ENCODE assay signal across 12 mouse cellular contexts in genomic region chr3:27285072-27285471, GRCm38 (mm10). TPM values are rescaled to one million over a fixed set of nuclear protein-coding genes. Genes with fewer than 3 reads are reported as not detected.
DNase-seq lines count a peak whose midpoint lies in the region; ATAC-seq and TF ChIP-seq lines count a peak whose summit lies in the region.
"Had no signal": no experiment of that assay in that cellular context is flagged by ENCODE, and none has a peak within 500 bp of the region (broad histone marks: within the 10 kb centered on the region; RNA-seq: fewer than 3 reads in every experiment).

No protein-coding gene starts in this region.

- no peak overlapping the region for H3K27ac ChIP-seq in thymus, adult 2 months (ENCODE audit: control insufficient read depth, insufficient read depth, low read length)
- peak overlapping the region; percentile 88 for H3K27ac ChIP-seq in kidney, postnatal 0 days
- H3K27ac ChIP-seq: hindbrain, embryonic 10.5 days had no signal

- no peaks in the 10 kb centered on the region for H3K27me3 ChIP-seq in thymus, adult 2 months (ENCODE audit: control insufficient read depth, insufficient read depth, low read length)
- no peaks in the 10 kb centered on the region for H3K27me3 ChIP-seq in kidney, postnatal 0 days (ENCODE audit: insufficient read depth, low read length)
- H3K27me3 ChIP-seq: megakaryocyte, embryonic 14.5 days had no signal

- H3K4me2 ChIP-seq in kidney, postnatal 0 days (ENCODE audit: low read length), result no peak overlapping the region

- no peak for TF ChIP-seq CTCF in thymus, adult 2 months (IDR thresholded peaks at IDR 0.05; ENCODE audit: borderline replicate concordance, control insufficient read depth, extremely low read depth, insufficient read depth, low read length, poor library complexity)
- no peak for TF ChIP-seq CTCF in kidney, postnatal 0 days (IDR thresholded peaks at IDR 0.05; ENCODE audit: low read depth)

- no peak for ATAC-seq in kidney, postnatal 0 days (replicated peaks; ENCODE audit: low FRiP score, low read depth)

- no peaks in the 10 kb centered on the region for H3K9me3 ChIP-seq in kidney, postnatal 0 days (replicated peaks; ENCODE audit: low read length)
- H3K9me3 ChIP-seq: hindbrain, embryonic 10.5 days; megakaryocyte, embryonic 14.5 days had no signal

- H3K36me3 ChIP-seq in thymus, adult 2 months (ENCODE audit: control insufficient read depth, insufficient read depth, low read length), result no peaks in the 10 kb centered on the region
- no peaks in the 10 kb centered on the region for H3K36me3 ChIP-seq in kidney, postnatal 0 days (ENCODE audit: insufficient read depth, low read length)
- H3K36me3 ChIP-seq: hindbrain, embryonic 10.5 days had no signal

- peaks cover 17% of the 10 kb centered on the region for H3K4me1 ChIP-seq in thymus, adult 2 months (replicated peaks; ENCODE audit: control insufficient read depth, insufficient read depth, low read length)
- H3K4me1 ChIP-seq in kidney, postnatal 0 days (replicated peaks; ENCODE audit: insufficient read depth, low read length), result peaks cover 28% of the 10 kb centered on the region

- H3K4me3 ChIP-seq in thymus, adult 2 months (ENCODE audit: control insufficient read depth, insufficient read depth, low read length), result no peak overlapping the region
- H3K4me3 ChIP-seq in kidney, postnatal 0 days (replicated peaks; ENCODE audit: low read depth, low read length), result no peak overlapping the region
- H3K4me3 ChIP-seq: hindbrain, embryonic 10.5 days; megakaryocyte, embryonic 14.5 days had no signal

- H3K9ac ChIP-seq in kidney, postnatal 0 days (ENCODE audit: low read depth, low read length), result no peak overlapping the region

- peak; percentile 34 for DNase-seq in adrenal gland, adult 2 months
- DNase-seq in adrenal gland, postnatal 25 days, result no peak
- DNase-seq in thymus, postnatal 0 days (ENCODE audit: low spot score), result peak; percentile 12
- DNase-seq in thymus, adult 2 months, result no peak
- no peak for DNase-seq in kidney, postnatal 0 days (ENCODE audit: low spot score)
- DNase-seq in spleen, postnatal 36 days (ENCODE audit: low spot score in 2 of 2), result no peak
- no peak for DNase-seq in left cerebral cortex, adult 18-20 months (ENCODE audit: low spot score in 2 of 2)
- no peak for DNase-seq in layer of hippocampus, adult 9-11 months
- DNase-seq: left cerebral cortex, postnatal 4 days; retina, postnatal 1 day had no signal

- TF ChIP-seq POLR2A in thymus, adult 2 months (IDR thresholded peaks at IDR 0.05; ENCODE audit: control insufficient read depth, extremely low read depth, insufficient read depth, low read length, poor library complexity), result no peak

- 25% methylated on average over 9 of the region's 9 CpGs for WGBS in thymus, adult 2 months
- 36% methylated on average over 9 of the region's 9 CpGs for WGBS in kidney, postnatal 0 days

RNA-seq across cellular contexts. Expression of gene Tnfsf10, which starts 31.8 kb away (rescaled TPM):
- 10 to 100 TPM in 1 of 2 experiments, 1 to 10 TPM in 1; 5.1 to 14.2 TPM for total RNA-seq in adrenal gland, adult 2 months (2021)
- 1.9 and 3.1 TPM in 2 replicates for polyA plus RNA-seq in adrenal gland, adult 2 months (2012; rRNA removed)
- 10.8 and 11.3 TPM in 2 replicates for total RNA-seq in adrenal gland, postnatal 25 days (2021)
- 2.8 TPM in 2 replicates for polyA plus RNA-seq in thymus, postnatal 0 days (2015; fragmentation: Nextera tagmentation; extraction: Ambion mirVana)
- 6.3 and 7.1 TPM in 2 replicates for polyA plus RNA-seq in thymus, adult 2 months (2012; rRNA removed)
- 3.8 and 4.1 TPM in 2 replicates for polyA plus RNA-seq in kidney, postnatal 0 days (2015; fragmentation: Nextera tagmentation; extraction: Ambion mirVana)
- total RNA-seq in left cerebral cortex, adult 18-20 months (2021), result 1 to 10 TPM in 1 of 2 experiments, under 1 TPM in 1; 1.00 to 2.2 TPM

Comparison
In these comparisons a context has a peak if more than half of its experiments do, and no peak if none do; other contexts are left out.
1. DNase-seq: peak in adrenal gland, adult 2 months (single experiment) and thymus, postnatal 0 days (single experiment); none in adrenal gland, postnatal 25 days (single experiment), thymus, adult 2 months (single experiment), kidney, postnatal 0 days (single experiment), spleen, postnatal 36 days (0 of 2), left cerebral cortex, adult 18-20 months (0 of 2) and layer of hippocampus, adult 9-11 months (single experiment).